Mouse (Mus musculus) ES-E14 (cell line): ENCODE results near the gene Yrdc.

Source experiments
- CHD2 ChIP-seq: IDR thresholded peaks from 2 replicates; pipeline ENCODE4 v1.6.1; 2014; ENCODE audit warnings: mild to moderate bottlenecking, low read depth, low read length, inconsistent platforms
- MAFK ChIP-seq: IDR thresholded peaks from 2 replicates; pipeline ENCODE4 v1.6.1; 2014; ENCODE audit warnings: mild to moderate bottlenecking, low read depth, low read length, inconsistent platforms; ENCODE audit not compliant: insufficient read depth

- TF ChIP-seq MAFK, result no peak
- TF ChIP-seq CHD2, result no peak
Observed at GRCm38 (mm10) chr4:124850933-124851658, 617 bp downstream of the Yrdc start, which contains the start of gene 1110065P20Rik.
